Mouse (Mus musculus) megakaryocyte progenitor cell, adult 5-6 weeks (primary cell): ENCODE measurements at regions not wholly inside any gene's neighbourhood (a gene's known extent, or its start where the extent isn't known, plus 50 kb on each side); places are given as distances from the start of the nearest gene placed in this dataset.
"Not testable (repeated sequence)": the region's sequence is repeated elsewhere in the genome, so short reads cannot be mapped to it uniquely, and the experiment has no call there.

Experiments
- ATAC-seq: replicated peaks from 2 replicates; pipeline ENCODE4 v1.8.0; 2016; ENCODE audit warnings: mild to moderate bottlenecking, moderate TSS enrichment, inconsistent platforms; ENCODE audit not compliant: poor library complexity

GRCm38 (mm10) chr12:9655794-9656193 lies 85.9 kb downstream of the Osr1 start:
- ATAC-seq = no peak

- no peak for ATAC-seq
Measured at GRCm38 (mm10) chr12:9656324-9656723, 86.4 kb downstream of the Osr1 start.

- ATAC-seq = no peak
Measured at GRCm38 (mm10) chr12:9657199-9657766, 87.4 kb downstream of the Osr1 start.

DNA sequence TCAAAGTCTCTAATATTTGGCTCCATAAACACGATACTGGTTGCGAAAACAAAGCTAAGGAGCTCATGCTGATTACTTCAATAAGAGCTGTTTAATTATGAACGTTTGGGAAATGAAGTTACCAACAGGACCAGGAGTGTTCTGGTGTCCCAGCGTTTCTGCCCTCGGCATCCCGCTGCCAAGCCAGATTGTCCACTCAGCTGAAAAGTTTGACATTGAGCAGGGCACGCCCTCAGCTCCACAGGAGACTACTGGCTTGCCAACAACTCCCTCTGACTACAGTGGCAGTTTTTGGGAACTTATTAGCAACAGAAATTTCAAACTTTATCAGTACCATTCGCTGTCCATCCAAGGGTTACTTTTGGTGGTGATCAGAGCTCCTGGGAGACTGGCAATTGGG lies 87.9 kb downstream of the Osr1 start:
- ATAC-seq = no peak

- no peak for ATAC-seq
Measured at GRCm38 (mm10) chr12:9660299-9660698, 90.4 kb downstream of the Osr1 start.

- ATAC-seq = no peak
Measured at GRCm38 (mm10) chr12:9688776-9689175, 118.9 kb downstream of the Osr1 start.

GRCm38 (mm10) chr12:9689541-9689940 lies 119.6 kb downstream of the Osr1 start:
- no peak for ATAC-seq

GRCm38 (mm10) chr12:9732921-9733320 lies 163.0 kb downstream of the Osr1 start:
- ATAC-seq = no peak

- ATAC-seq = no peak
Measured at GRCm38 (mm10) chr12:9744709-9745395, 174.9 kb downstream of the Osr1 start.

GRCm38 (mm10) chr12:9751261-9752078 lies 181.6 kb downstream of the Osr1 start:
- ATAC-seq = no peak

GRCm38 (mm10) chr12:9752079-9752450 lies 182.1 kb downstream of the Osr1 start:
- ATAC-seq = no peak

DNA sequence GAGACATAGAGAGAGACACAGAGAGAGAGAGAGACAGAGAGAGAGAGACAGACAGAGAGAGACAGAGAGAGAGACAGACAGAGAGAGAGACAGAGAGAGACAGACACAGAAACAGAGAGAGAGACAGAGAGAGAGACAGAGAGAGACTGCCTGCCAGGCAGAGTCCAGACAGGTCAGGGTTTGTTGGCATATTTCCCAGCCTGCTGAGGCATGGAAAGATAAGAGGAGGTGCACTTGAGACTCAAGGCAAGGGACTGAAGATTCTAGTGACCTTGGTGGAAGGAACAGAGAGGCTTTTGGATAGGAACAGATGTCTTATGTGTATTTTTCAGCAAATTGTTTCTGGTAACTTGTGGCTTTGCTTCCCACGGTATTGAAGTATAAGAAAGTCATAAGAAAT lies 186.5 kb downstream of the Osr1 start:
- no peak for ATAC-seq

- no peak for ATAC-seq
Measured at GRCm38 (mm10) chr12:9760818-9761217, 190.9 kb downstream of the Osr1 start.

GRCm38 (mm10) chr12:9762291-9762811 lies 192.4 kb downstream of the Osr1 start:
- not testable (repeated sequence) for ATAC-seq

GRCm38 (mm10) chr12:9762842-9763241 lies 192.9 kb downstream of the Osr1 start:
- no peak for ATAC-seq

DNA sequence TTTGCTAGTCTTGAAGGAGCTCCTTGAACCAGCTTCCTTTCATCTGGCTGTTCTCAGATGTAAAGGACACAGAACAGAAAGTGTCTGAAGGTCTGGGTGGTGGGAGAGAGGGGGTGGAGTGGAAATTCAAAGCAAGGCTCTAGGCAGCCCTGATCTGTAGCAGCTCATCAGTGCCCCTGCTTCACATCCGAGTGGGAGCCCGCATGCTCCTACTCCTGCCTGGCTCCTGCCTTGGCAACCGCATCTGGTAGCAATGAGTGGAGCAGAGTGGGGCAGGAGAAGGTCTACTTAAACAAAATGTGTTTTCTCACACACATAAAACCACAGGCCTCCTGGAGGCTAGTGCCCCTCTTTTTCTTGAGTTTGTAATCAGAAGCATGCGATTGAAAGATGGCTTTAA lies 201.0 kb downstream of the Osr1 start:
- no peak for ATAC-seq

DNA sequence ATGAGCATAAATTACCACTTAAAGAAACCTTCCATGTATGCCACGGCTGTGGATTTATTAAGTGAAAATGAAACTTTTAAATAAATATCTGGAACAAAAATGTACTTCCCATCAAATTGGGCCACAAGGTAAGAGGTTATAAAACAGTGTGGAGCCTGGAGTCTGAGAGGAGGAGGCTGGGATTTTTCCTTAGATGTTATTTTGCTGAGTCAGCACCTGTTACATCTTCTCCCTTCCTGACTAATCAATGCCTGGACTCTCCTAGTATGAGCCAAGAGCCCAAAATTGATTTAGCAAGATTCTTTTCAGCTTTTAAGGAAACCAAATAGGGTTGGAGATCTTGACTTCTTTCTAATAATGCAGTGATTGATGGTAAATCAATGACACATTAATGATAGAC lies 203.0 kb downstream of the Osr1 start:
- no peak for ATAC-seq

- ATAC-seq = no peak
Measured at GRCm38 (mm10) chr12:9802284-9802683, 232.4 kb downstream of the Osr1 start.

DNA sequence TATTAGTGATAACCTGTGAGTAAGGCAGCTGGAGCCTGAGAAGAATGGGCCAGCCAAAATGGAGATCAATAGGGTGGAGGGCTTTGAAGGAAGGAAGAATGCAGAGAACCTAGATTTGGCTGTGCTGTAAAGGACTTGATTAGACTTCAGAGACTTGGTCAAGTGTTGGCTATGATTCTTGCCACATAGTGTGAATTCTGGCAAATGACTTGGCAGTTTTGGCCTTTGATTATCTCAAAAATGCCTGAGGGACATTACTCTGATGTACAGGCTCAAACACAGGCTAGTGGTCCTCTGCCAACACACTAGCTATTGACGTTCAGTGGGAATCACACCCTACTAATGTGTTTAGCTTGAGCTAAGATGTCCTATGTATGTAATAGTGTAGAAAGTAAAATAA lies 237.5 kb downstream of the Osr1 start:
- no peak for ATAC-seq

DNA sequence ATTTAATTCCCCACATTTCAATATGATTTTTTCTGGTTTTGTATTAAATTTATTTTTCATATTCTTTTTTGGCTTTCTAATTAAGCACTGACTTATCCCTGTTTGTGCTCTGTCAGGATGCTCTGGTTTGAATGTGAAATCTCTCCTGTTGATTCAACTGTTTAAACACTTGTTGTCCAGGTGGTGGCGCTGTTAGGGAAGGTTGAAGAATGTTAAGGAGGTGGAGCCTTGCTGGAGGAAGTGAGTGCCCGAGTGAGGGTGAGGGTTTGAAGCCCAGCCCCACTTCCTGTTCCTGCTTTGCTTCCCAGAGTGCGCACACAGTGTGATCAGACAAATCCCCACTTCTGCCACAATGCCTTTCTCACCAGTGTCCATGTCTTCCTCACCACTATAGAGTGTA lies 263.4 kb downstream of the Osr1 start:
- 0 out of 2 replicates have a peak, but pooled peaks have one; percentile 34 for ATAC-seq

- no peak for ATAC-seq
Measured at GRCm38 (mm10) chr12:9839198-9839845, 269.4 kb downstream of the Osr1 start.
